Mouse (Mus musculus) C2C12 (cell line): ENCODE data around the gene Cfap43.

ENCODE experiments used
- CEBPB ChIP-seq: IDR thresholded peaks from one replicate; pipeline ENCODE4 v1.6.1; 2011; ENCODE audit warnings: low read depth, mild to moderate bottlenecking, control low read depth, moderate library complexity
- CTCF ChIP-seq: IDR thresholded peaks from one replicate; pipeline ENCODE4 v1.5.1; 2011; ENCODE audit not compliant: control insufficient read depth, insufficient read depth, insufficient read length
- FOSL1 ChIP-seq: IDR thresholded peaks from one replicate; pipeline ENCODE4 v1.8.0; 2011; ENCODE audit warnings: mild to moderate bottlenecking, low read length; ENCODE audit not compliant: poor library complexity, insufficient read depth, severe bottlenecking
- MAX ChIP-seq: IDR thresholded peaks from one replicate; pipeline ENCODE4 v1.6.1; 2011; ENCODE audit warnings: mild to moderate bottlenecking, control low read depth
- MYOD1 ChIP-seq: IDR thresholded peaks from one replicate; pipeline ENCODE4 v1.6.1; 2011; ENCODE audit warnings: low read depth; ENCODE audit not compliant: control insufficient read depth, insufficient read length
- MYOG ChIP-seq: IDR thresholded peaks from one replicate; pipeline ENCODE4 v1.6.1; 2011; ENCODE audit not compliant: control insufficient read depth, insufficient read length; ENCODE audit errors: extremely low read depth
- USF1 ChIP-seq: IDR thresholded peaks from one replicate; pipeline ENCODE4 v1.6.1; 2011; ENCODE audit warnings: low read depth, mild to moderate bottlenecking, control low read depth, moderate library complexity

- TF ChIP-seq FOSL1 = no peak
- TF ChIP-seq CTCF = no peak
- TF ChIP-seq MAX = no peak
- TF ChIP-seq CEBPB = no peak
- TF ChIP-seq USF1 = no peak
- TF ChIP-seq MYOG = no peak
- TF ChIP-seq MYOD1 = no peak
Observed at GRCm38 (mm10) chr19:47900558-47900957, 18.5 kb downstream of the Cfap43 start.
